8 mouse cellular contexts compared by ENCODE assay signal in the genomic region with DNA sequence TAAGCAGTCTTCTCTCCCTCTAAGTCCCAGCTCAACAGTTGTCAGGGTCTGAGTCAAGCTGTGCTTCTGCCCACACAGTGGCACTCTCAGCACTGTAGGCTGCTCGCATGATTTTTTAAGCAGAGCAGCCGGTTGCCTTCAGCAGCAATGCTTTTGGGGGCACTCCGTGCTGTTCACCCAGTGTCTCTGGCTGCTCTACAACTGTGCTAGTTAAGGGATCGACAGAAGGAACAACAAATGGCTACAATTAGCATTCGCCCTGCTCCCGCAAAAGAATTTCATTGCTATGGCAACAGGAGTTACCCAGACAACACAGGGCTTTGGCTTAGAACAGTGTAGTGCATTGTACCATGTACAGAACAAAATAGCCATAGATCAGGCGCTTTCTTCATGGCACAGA.
DNase-seq lines count a peak whose midpoint lies in the region; ATAC-seq lines count a peak whose summit lies in the region.

No protein-coding gene starts in this region.

- H3K4me1 ChIP-seq in kidney, embryonic 14.5 days (ENCODE audit: control insufficient read depth, insufficient read depth, low read length), result no peaks in the 10 kb centered on the region
- peaks cover 28% of the 10 kb centered on the region for H3K4me1 ChIP-seq in forebrain, embryonic 13.5 days
- no peaks in the 10 kb centered on the region for H3K4me1 ChIP-seq in intestine, embryonic 16.5 days (ENCODE audit: control insufficient read depth, insufficient read depth, low read length)
- H3K4me1 ChIP-seq in midbrain, embryonic 11.5 days (ENCODE audit: control insufficient read depth, insufficient read depth, low read length), result peaks cover 13% of the 10 kb centered on the region; the same call in 1 of the 2 replicates

- no peak overlapping the region for H3K9ac ChIP-seq in kidney, embryonic 14.5 days (ENCODE audit: low read depth, low read length)
- H3K9ac ChIP-seq in forebrain, embryonic 13.5 days, result 0 out of 2 replicates have a peak overlapping the region, but pooled peaks have one; percentile 12
- H3K9ac ChIP-seq in intestine, embryonic 16.5 days (ENCODE audit: low read depth, low read length), result no peak overlapping the region
- H3K9ac ChIP-seq in midbrain, embryonic 11.5 days (ENCODE audit: low read length), result peak overlapping the region; percentile 20; the same call in 1 of the 2 replicates

- peak; percentile 57; the same call in 1 of the 2 replicates for ATAC-seq in kidney, embryonic 14.5 days (ENCODE audit: low FRiP score, low TSS enrichment)
- peak; percentile 98 for ATAC-seq in forebrain, embryonic 13.5 days
- ATAC-seq in intestine, embryonic 16.5 days, result peak; percentile 50
- ATAC-seq in midbrain, embryonic 11.5 days (ENCODE audit: low FRiP score), result peak; percentile 96
- ATAC-seq in CD4-positive, CD25-positive, alpha-beta regulatory T cell, adult 4 months, result no peak
- no peak for ATAC-seq in megakaryocyte-erythroid progenitor cell, adult 5-6 weeks (replicated peaks; ENCODE audit: low FRiP score, low TSS enrichment, poor library complexity, severe bottlenecking)

- no peaks in the 10 kb centered on the region for H3K9me3 ChIP-seq in kidney, embryonic 14.5 days (ENCODE audit: control insufficient read depth, low read length)
- no peaks in the 10 kb centered on the region for H3K9me3 ChIP-seq in forebrain, embryonic 13.5 days (replicated peaks)
- no peaks in the 10 kb centered on the region for H3K9me3 ChIP-seq in intestine, embryonic 16.5 days (ENCODE audit: control insufficient read depth, low read length)
- no peaks in the 10 kb centered on the region for H3K9me3 ChIP-seq in midbrain, embryonic 11.5 days (ENCODE audit: control insufficient read depth, low read length)

- 34% methylated on average over 7 of the region's 7 CpGs for WGBS in kidney, embryonic 14.5 days
- WGBS in forebrain, embryonic 13.5 days, result 2% methylated on average over 7 of the region's 7 CpGs
- 40% methylated on average over 7 of the region's 7 CpGs for WGBS in intestine, embryonic 16.5 days
- 12% methylated on average over 7 of the region's 7 CpGs for WGBS in midbrain, embryonic 11.5 days

- no peaks in the 10 kb centered on the region for H3K27me3 ChIP-seq in kidney, embryonic 14.5 days (ENCODE audit: control insufficient read depth, insufficient read depth, low read length)
- no peaks in the 10 kb centered on the region for H3K27me3 ChIP-seq in forebrain, embryonic 13.5 days
- H3K27me3 ChIP-seq in intestine, embryonic 16.5 days (replicated peaks; ENCODE audit: control insufficient read depth, insufficient read depth, low read length), result no peaks in the 10 kb centered on the region
- no peaks in the 10 kb centered on the region for H3K27me3 ChIP-seq in midbrain, embryonic 11.5 days (ENCODE audit: control insufficient read depth, insufficient read depth, low read length)

- H3K4me2 ChIP-seq in kidney, embryonic 14.5 days (replicated peaks; ENCODE audit: low read depth, low read length), result no peak overlapping the region
- peak overlapping the region; percentile 49 for H3K4me2 ChIP-seq in forebrain, embryonic 13.5 days
- H3K4me2 ChIP-seq in intestine, embryonic 16.5 days (ENCODE audit: low read depth, low read length), result no peak overlapping the region
- peak overlapping the region; percentile 30 for H3K4me2 ChIP-seq in midbrain, embryonic 11.5 days

- DNase-seq in kidney, adult 8-10 months, result no peak
- DNase-seq in midbrain, embryonic 11.5 days (ENCODE audit: low spot score, missing footprints), result peak; percentile 96
- DNase-seq in telencephalon, adult 2 months (ENCODE audit: low read depth, low spot score), result peak; percentile 96

- H3K36me3 ChIP-seq in kidney, embryonic 14.5 days (ENCODE audit: control insufficient read depth, insufficient read depth, low read length), result no peaks in the 10 kb centered on the region
- H3K36me3 ChIP-seq in forebrain, embryonic 13.5 days (ENCODE audit: poor library complexity, severe bottlenecking), result no peaks in the 10 kb centered on the region
- H3K36me3 ChIP-seq in intestine, embryonic 16.5 days (ENCODE audit: control insufficient read depth, insufficient read depth, low read length), result no peaks in the 10 kb centered on the region
- H3K36me3 ChIP-seq in midbrain, embryonic 11.5 days (ENCODE audit: control insufficient read depth, insufficient read depth, low read length), result no peaks in the 10 kb centered on the region

- no peak overlapping the region for H3K27ac ChIP-seq in kidney, embryonic 14.5 days (ENCODE audit: low read depth, low read length)
- peak overlapping the region; percentile 82 for H3K27ac ChIP-seq in forebrain, embryonic 13.5 days
- no peak overlapping the region for H3K27ac ChIP-seq in intestine, embryonic 16.5 days (ENCODE audit: low read length)
- peak overlapping the region; percentile 73 for H3K27ac ChIP-seq in midbrain, embryonic 11.5 days (ENCODE audit: low read depth, low read length)

- no peak overlapping the region for H3K4me3 ChIP-seq in kidney, embryonic 14.5 days (ENCODE audit: low read length)
- H3K4me3 ChIP-seq in forebrain, embryonic 13.5 days, result peak overlapping the region; percentile 22
- no peak overlapping the region for H3K4me3 ChIP-seq in intestine, embryonic 16.5 days (ENCODE audit: low read length)
- no peak overlapping the region for H3K4me3 ChIP-seq in midbrain, embryonic 11.5 days (ENCODE audit: low read depth, low read length)

Comparison
In these comparisons a context has a peak if more than half of its experiments do, and no peak if none do; other contexts are left out.
1. ATAC-seq: peak in kidney, embryonic 14.5 days (single experiment), forebrain, embryonic 13.5 days (single experiment), intestine, embryonic 16.5 days (single experiment) and midbrain, embryonic 11.5 days (single experiment); none in CD4-positive, CD25-positive, alpha-beta regulatory T cell, adult 4 months (single experiment) and megakaryocyte-erythroid progenitor cell, adult 5-6 weeks (single experiment).
2. H3K27ac ChIP-seq: peak in forebrain, embryonic 13.5 days (single experiment) and midbrain, embryonic 11.5 days (single experiment); none in kidney, embryonic 14.5 days (single experiment) and intestine, embryonic 16.5 days (single experiment).
3. H3K4me2 ChIP-seq: peak in forebrain, embryonic 13.5 days (single experiment) and midbrain, embryonic 11.5 days (single experiment); none in kidney, embryonic 14.5 days (single experiment) and intestine, embryonic 16.5 days (single experiment).
4. H3K9ac ChIP-seq: peak in forebrain, embryonic 13.5 days (single experiment) and midbrain, embryonic 11.5 days (single experiment); none in kidney, embryonic 14.5 days (single experiment) and intestine, embryonic 16.5 days (single experiment).
5. DNase-seq: peak in midbrain, embryonic 11.5 days (single experiment) and telencephalon, adult 2 months (single experiment); none in kidney, adult 8-10 months (0 of 2).